Mouse (Mus musculus) cerebellum, adult 18-20 months (tissue): ENCODE measurements at regions not wholly inside any gene's neighbourhood (a gene's known extent, or its start where the extent isn't known, plus 50 kb on each side); places are given as distances from the start of the nearest gene placed in this dataset.

Experiments
- DNase-seq, 2 experiments: peaks; one replicate each; pipeline ENCODE4 v3.0.0; 2021

- no peak for DNase-seq
Observed at GRCm38 (mm10) chr17:54214804-54215203, 84.0 kb downstream of the Slc5a7 start.

GRCm38 (mm10) chr17:54201710-54202109 is 97.1 kb downstream of the Slc5a7 start:
- DNase-seq, result no peak

GRCm38 (mm10) chr17:54192231-54192573 is 106.6 kb downstream of the Slc5a7 start:
- DNase-seq, result no peak

- DNase-seq, result peak; percentile 1 to 3
Observed at GRCm38 (mm10) chr17:54191526-54192230, 107.2 kb downstream of the Slc5a7 start.

GRCm38 (mm10) chr17:54188997-54189553 is 109.8 kb downstream of the Slc5a7 start:
- DNase-seq, result no peak

- no peak for DNase-seq
Observed at GRCm38 (mm10) chr17:54182073-54182472, 116.8 kb downstream of the Slc5a7 start.

- DNase-seq, result no peak
Observed at GRCm38 (mm10) chr17:54180563-54180962, 118.3 kb downstream of the Slc5a7 start.

- DNase-seq, result no peak
Observed at GRCm38 (mm10) chr17:54170762-54171161, 128.1 kb downstream of the Slc5a7 start.

GRCm38 (mm10) chr17:54168039-54168438 is 130.8 kb downstream of the Slc5a7 start:
- no peak for DNase-seq

GRCm38 (mm10) chr17:54162383-54162782 is 136.5 kb downstream of the Slc5a7 start:
- no peak for DNase-seq

GRCm38 (mm10) chr17:54158753-54159152 is 140.1 kb downstream of the Slc5a7 start:
- DNase-seq, result no peak

- DNase-seq, result no peak
Observed at GRCm38 (mm10) chr17:54158330-54158729, 140.5 kb downstream of the Slc5a7 start.

GRCm38 (mm10) chr17:54155801-54156200 is 143.0 kb downstream of the Slc5a7 start:
- no peak for DNase-seq

GRCm38 (mm10) chr17:54154536-54154935 is 144.3 kb downstream of the Slc5a7 start:
- no peak for DNase-seq
